Mouse (Mus musculus) kidney, adult 8-10 months (tissue): ENCODE results near the gene Slco3a1.

Experiments
- DNase-seq, 2 experiments: peaks; one replicate each; pipeline ENCODE4 v3.0.0; 2022

The Slco3a1 gene

GRCm38 (mm10) chr7:74527689-74528088 is 26.9 kb downstream of the Slco3a1 start:
- DNase-seq, result no peak

GRCm38 (mm10) chr7:74526030-74526429 is 28.6 kb downstream of the Slco3a1 start:
- no peak for DNase-seq

GRCm38 (mm10) chr7:74525586-74525985 is 29.0 kb downstream of the Slco3a1 start:
- DNase-seq, result no peak

- DNase-seq, result peak; percentile 39 to 63
Observed at GRCm38 (mm10) chr7:74524188-74524971, 30.2 kb downstream of the Slco3a1 start.

GRCm38 (mm10) chr7:74523086-74523485 is 31.5 kb downstream of the Slco3a1 start:
- DNase-seq, result no peak

GRCm38 (mm10) chr7:74522260-74522659 is 32.3 kb downstream of the Slco3a1 start:
- no peak for DNase-seq

GRCm38 (mm10) chr7:74519386-74519785 is 35.2 kb downstream of the Slco3a1 start:
- DNase-seq, result no peak

- no peak for DNase-seq
Observed at GRCm38 (mm10) chr7:74518776-74519175, 35.8 kb downstream of the Slco3a1 start.

GRCm38 (mm10) chr7:74518255-74518654 is 36.3 kb downstream of the Slco3a1 start:
- DNase-seq, result no peak

- DNase-seq, result no peak
Observed at GRCm38 (mm10) chr7:74510676-74511075, 43.9 kb downstream of the Slco3a1 start.

- DNase-seq, result no peak
Observed at GRCm38 (mm10) chr7:74508205-74508604, 46.4 kb downstream of the Slco3a1 start.

- DNase-seq, result no peak
Observed at GRCm38 (mm10) chr7:74506856-74507255, 47.7 kb downstream of the Slco3a1 start.

GRCm38 (mm10) chr7:74505635-74506034 is 48.9 kb downstream of the Slco3a1 start:
- no peak for DNase-seq

GRCm38 (mm10) chr7:74501187-74501586 is 53.4 kb downstream of the Slco3a1 start:
- DNase-seq, result no peak

GRCm38 (mm10) chr7:74499470-74499869 is 55.1 kb downstream of the Slco3a1 start:
- no peak for DNase-seq

GRCm38 (mm10) chr7:74498266-74498980 is 56.2 kb downstream of the Slco3a1 start:
- DNase-seq, result no peak

- no peak for DNase-seq
Observed at GRCm38 (mm10) chr7:74497203-74497602, 57.4 kb downstream of the Slco3a1 start.

GRCm38 (mm10) chr7:74495451-74495850 is 59.1 kb downstream of the Slco3a1 start:
- no peak for DNase-seq

- DNase-seq, result no peak
Observed at GRCm38 (mm10) chr7:74493775-74494174, 60.8 kb downstream of the Slco3a1 start.

- DNase-seq, result no peak
Observed at GRCm38 (mm10) chr7:74491683-74492355, 62.8 kb downstream of the Slco3a1 start.

- DNase-seq, result no peak
Observed at GRCm38 (mm10) chr7:74488141-74488540, 66.4 kb downstream of the Slco3a1 start.

GRCm38 (mm10) chr7:74487727-74488126 is 66.9 kb downstream of the Slco3a1 start:
- no peak for DNase-seq

GRCm38 (mm10) chr7:74486083-74486482 is 68.5 kb downstream of the Slco3a1 start:
- DNase-seq, result no peak

GRCm38 (mm10) chr7:74485669-74486068 is 68.9 kb downstream of the Slco3a1 start:
- DNase-seq, result no peak
